Comparison of ENCODE assay signal across 8 mouse cellular contexts in the genomic region with DNA sequence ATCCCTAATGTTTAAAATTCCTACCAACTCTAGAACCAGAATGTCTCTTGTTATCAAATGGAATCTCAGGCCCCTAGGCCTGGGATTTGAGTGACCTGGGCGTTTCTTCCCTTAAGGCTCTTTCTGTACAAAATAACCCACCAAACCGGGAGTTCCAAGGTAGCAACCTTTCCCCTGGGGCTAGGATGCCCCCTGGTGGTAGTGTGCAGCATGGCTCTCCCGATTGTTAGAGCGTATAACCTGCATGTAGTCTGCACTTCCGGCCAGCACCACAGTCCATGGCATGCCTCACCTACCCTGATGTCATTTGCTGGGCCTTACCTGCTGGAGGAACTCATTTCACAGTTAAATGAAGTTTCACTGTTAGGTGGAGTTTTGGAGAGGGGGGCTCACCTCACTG. TPM values are rescaled to one million over a fixed set of nuclear protein-coding genes. Genes with fewer than 3 reads are reported as not detected.
A peak's percentile ranks its signal among the peaks of the same experiment; 100 is the strongest.
DNase-seq lines count a peak whose midpoint lies in the region; ATAC-seq lines count a peak whose summit lies in the region.

No protein-coding gene starts in this region.

- DNase-seq in cerebellum, postnatal 10 days = peak; percentile 48 to 53
- DNase-seq in right cerebral cortex, adult 18-20 months = peak; percentile 51
- DNase-seq in right cerebral cortex, postnatal 36 days (ENCODE audit: low spot score in 2 of 2) = no peak
- DNase-seq in embryo, embryonic 9.5 days (ENCODE audit: extremely low spot score) = peak; percentile 34
- peak; percentile 50 for DNase-seq in lung, postnatal 25 days (ENCODE audit: low spot score)
- DNase-seq in thymus, postnatal 4 days = peak; percentile 63
- no peak for DNase-seq in layer of hippocampus, postnatal 14 days (ENCODE audit: low spot score in 2 of 2)

- no peak for ATAC-seq in cerebellum, adult (ENCODE audit: insufficient number of reproducible peaks, low FRiP score, low TSS enrichment)

RNA-seq across cellular contexts. Expression of a gene that starts 0.7 kb away (rescaled TPM):
- total RNA-seq in layer of hippocampus, postnatal 14 days (2021) = 10 to 100 TPM; 43.2 to 44.3 TPM

RNA-seq across cellular contexts. Expression of a gene that starts 11.1 kb away (rescaled TPM):
- 10 to 100 TPM; 34.4 to 38.2 TPM for total RNA-seq in layer of hippocampus, postnatal 14 days (2021)

RNA-seq across cellular contexts. Expression of a gene that starts 28.7 kb away (rescaled TPM):
- 100 to 1,000 TPM in 1 of 2 experiments, 10 to 100 TPM in 1; 95.0 to 100 TPM for total RNA-seq in layer of hippocampus, postnatal 14 days (2021)

RNA-seq across cellular contexts. Expression of a gene that starts 36.2 kb away (rescaled TPM):
- total RNA-seq in layer of hippocampus, postnatal 14 days (2021) = 10 to 100 TPM; 13.0 to 13.1 TPM

RNA-seq across cellular contexts. Expression of a gene that starts 36.2 kb away (rescaled TPM):
- 10 to 100 TPM; 68.8 to 72.5 TPM for total RNA-seq in layer of hippocampus, postnatal 14 days (2021)

Comparison
In these comparisons a context has a peak if more than half of its experiments do, and no peak if none do; other contexts are left out.
1. DNase-seq: peak in cerebellum, postnatal 10 days (2 of 2), right cerebral cortex, adult 18-20 months (single experiment), embryo, embryonic 9.5 days (single experiment), lung, postnatal 25 days (single experiment) and thymus, postnatal 4 days (single experiment); none in right cerebral cortex, postnatal 36 days (0 of 2) and layer of hippocampus, postnatal 14 days (0 of 2).